Mouse (Mus musculus): Measurements from ENCODE around the gene Abce1. TPM values are rescaled to one million over a fixed set of nuclear protein-coding genes. Genes with fewer than 3 reads are reported as not detected.

The Abce1 gene
- total RNA-seq, 2 experiments from 2014 or later, result 65.0 to 66.9 TPM

DNA sequence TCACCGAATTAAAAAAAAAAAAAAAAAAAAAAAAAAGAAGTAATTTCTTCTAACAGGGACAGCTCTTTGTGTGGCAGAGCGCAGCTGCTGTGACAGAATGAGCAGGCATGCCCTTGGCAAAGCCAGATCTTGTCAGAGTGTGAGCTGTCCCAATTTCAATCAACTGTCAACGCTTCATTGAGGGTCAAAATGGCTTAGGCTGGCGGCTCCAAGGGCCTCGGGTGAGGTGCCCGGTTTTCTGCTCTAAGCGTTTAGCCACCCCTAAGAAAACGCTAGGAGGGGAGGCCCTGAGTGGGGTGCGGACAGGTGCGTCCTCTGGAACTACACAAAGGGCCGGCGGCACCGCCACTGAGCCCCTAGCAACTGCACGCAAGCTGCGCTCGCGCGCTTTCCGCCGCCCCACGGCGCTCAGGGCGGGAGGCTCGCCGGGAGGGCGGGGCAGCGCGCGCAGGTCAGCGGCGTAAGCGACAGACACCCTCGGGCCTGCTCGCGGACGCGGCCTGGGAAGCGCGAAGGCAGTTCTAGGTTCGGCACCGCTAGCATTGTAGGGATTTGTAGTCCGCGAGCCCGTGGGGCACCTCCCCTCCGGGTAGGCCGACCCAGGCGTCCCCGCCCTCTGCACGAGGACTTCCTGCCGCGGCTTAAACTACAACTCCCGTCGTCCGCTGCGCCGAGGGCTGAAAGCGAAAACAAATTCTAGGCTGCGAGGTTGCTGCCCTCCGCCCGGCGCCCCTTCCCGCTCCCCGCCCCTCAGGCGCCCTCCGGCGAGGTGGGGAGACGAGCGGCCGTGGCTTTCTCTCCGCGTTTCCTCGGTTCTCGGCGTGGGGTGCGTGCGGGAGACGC lies 72.6 kb downstream of the Abce1 start:
- intact Hi-C loops (cut with DNase I), result loop anchor here (1.0 to 5.0 kb wide), 3 partner anchors 72 to 345 kb away; partner anchors contain the start of genes Abce1, Anapc10, Mmaa and Smad1
- Histone ChIP-seq H3K4me3 (peak overlapping the region; percentile 91), H3K27ac (peak overlapping the region; percentile 97)
- no peak; the same call in 1 of the 2 replicates for TF ChIP-seq CTCF (IDR thresholded peaks at IDR 0.05)
- DNase-seq (ENCODE audit: extremely low spot score in 1 of 2, low spot score in 2 of 2), result peak; percentile 96 to 98

GRCm38 (mm10) chr8:79638001-79638706 lies 73.4 kb downstream of the Abce1 start:
- Histone ChIP-seq H3K27ac (peak overlapping the region; percentile 81; the same call in 1 of the 2 replicates), H3K4me3 (peak overlapping the region; percentile 91)
- no peak for DNase-seq (ENCODE audit: extremely low spot score in 1 of 2, low spot score in 2 of 2)
- no peak for TF ChIP-seq CTCF (IDR thresholded peaks at IDR 0.05)
- intact Hi-C loops (cut with DNase I), result loop anchor here (5.0 kb wide), 1 partner anchor 241 kb away; the partner anchor contains the start of gene Smad1

DNA sequence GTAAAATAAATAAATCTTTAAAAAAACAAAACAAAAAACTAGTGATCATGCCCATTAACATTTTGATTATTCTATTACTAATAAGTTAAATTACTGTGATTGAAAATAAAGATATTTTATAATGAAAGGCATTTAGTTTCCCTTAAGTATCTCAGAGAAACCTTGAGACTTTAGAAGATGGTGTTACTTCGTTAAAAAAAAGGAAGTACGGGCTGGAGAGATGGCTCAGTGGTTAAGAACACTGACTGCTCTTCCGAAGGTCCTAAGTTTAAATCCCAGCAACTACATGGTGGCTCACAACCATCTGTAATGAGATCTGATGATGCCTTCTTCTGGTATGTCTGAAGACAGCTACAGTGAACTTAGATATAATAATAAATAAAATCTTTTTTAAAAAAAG lies 74.3 kb downstream of the Abce1 start:
- Histone ChIP-seq H3K27ac (no peak overlapping the region), H3K4me3 (no peak overlapping the region)
- intact Hi-C loops (cut with DNase I), result loop anchor here (5.0 kb wide), 1 partner anchor 240 kb away; the partner anchor contains the start of gene Smad1
- TF ChIP-seq CTCF (IDR thresholded peaks at IDR 0.05), result no peak
- DNase-seq (ENCODE audit: extremely low spot score in 1 of 2, low spot score in 2 of 2), result no peak

DNA sequence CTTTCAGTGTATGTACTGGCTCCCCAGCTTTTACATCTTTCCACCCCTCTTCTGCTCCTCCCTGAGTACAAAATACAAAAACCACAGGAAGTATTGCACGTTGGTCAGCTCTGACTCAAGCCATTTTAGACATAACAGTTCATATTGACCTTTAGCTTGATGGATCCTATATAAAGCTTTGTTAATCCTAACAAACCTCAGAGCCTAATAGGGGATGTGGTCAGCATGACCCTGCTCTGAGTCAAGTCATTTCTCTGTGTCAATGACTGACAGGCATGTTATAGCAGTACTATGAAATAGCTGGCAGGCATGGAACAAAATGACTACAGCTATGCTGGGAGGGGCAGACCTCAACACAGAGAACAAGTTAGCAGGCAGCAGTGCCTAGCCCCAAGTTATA lies 75.4 kb downstream of the Abce1 start:
- intact Hi-C loops (cut with DNase I), result loop anchor here (5.0 kb wide), 1 partner anchor 239 kb away; the partner anchor contains the start of gene Smad1
- no peak for TF ChIP-seq CTCF (IDR thresholded peaks at IDR 0.05)
- H3K4me3 ChIP-seq, result no peak overlapping the region
- no peak overlapping the region for H3K27ac ChIP-seq
- no peak for DNase-seq (ENCODE audit: extremely low spot score in 1 of 2, low spot score in 2 of 2)

- Histone ChIP-seq H3K27ac (no peak overlapping the region), H3K4me3 (no peak overlapping the region)
- TF ChIP-seq CTCF (IDR thresholded peaks at IDR 0.05), result no peak
- DNase-seq (ENCODE audit: extremely low spot score in 1 of 2, low spot score in 2 of 2), result no peak
- intact Hi-C loops (cut with DNase I), result loop anchor here (5.0 kb wide), 1 partner anchor 238 kb away; the partner anchor contains the start of gene Smad1
These were observed 76.0 kb downstream of the Abce1 start for GRCm38 (mm10) chr8:79635491-79635890.

Other genes with a start within 250 kb of the Abce1 start
- 10 to 100 TPM; 37.3 to 41.0 TPM for gene Otud4, start 72.1 kb downstream of the Abce1 start, total RNA-seq (2021)
- gene Anapc10, start 80 bp upstream of the Abce1 start, total RNA-seq (2021), result 1 to 10 TPM; 7.0 to 7.2 TPM